Mouse (Mus musculus): Measurements from ENCODE around the gene Wnk2.
A peak's percentile ranks its signal among the peaks of the same experiment; 100 is the strongest.

GRCm38 (mm10) chr13:49021693-49022092, 126.1 kb downstream of the Wnk2 start:
- TF ChIP-seq NANOG (IDR thresholded peaks at IDR 0.05; ENCODE audit: borderline replicate concordance, low read length): no peak
- TF ChIP-seq CTCF (conservative IDR thresholded peaks at IDR 0.05; ENCODE audit: low read length): peak; percentile 96
- no peak for TF ChIP-seq POU5F1 (IDR thresholded peaks at IDR 0.05; ENCODE audit: borderline replicate concordance, low read length)
